Mouse (Mus musculus): Measurements from ENCODE around the gene Eef1akmt3. TPM values are rescaled to one million over a fixed set of nuclear protein-coding genes. Genes with fewer than 3 reads are reported as not detected.

Eef1akmt3 gene
- polyA plus RNA-seq, 1 experiment, result 0.38 TPM

DNA sequence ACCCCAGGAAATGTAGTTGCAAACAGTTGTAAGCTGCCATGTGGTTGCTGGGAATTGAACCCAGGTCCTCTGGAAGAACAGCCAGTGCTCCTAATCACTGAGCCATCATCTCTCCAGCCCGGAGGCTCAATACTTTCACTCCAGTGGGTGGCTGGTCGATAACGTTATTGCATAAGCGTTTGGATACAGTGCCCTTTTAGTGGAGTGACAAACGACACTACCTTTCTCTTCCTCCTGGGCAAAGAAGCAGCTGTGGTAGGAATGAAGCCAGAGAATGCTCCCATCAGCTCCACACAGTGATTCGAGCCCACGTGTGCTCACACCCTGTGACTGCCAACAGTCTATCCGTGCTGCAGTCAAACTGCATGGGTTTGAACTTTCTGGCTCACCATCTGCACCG lies 29.9 kb upstream of the Eef1akmt3 start:
- peaks cover 6% of the 10 kb centered on the region; the same call in 1 of the 2 replicates for H3K4me1 ChIP-seq (ENCODE audit: control insufficient read depth, insufficient read depth, low read length)
- no peak overlapping the region for H3K4me3 ChIP-seq (replicated peaks; ENCODE audit: extremely low read depth, low read depth, low read length)
- DNase-seq, result no peak
- WGBS, result 66% methylated on average over 9 of the region's 9 CpGs
- TF ChIP-seq POLR2A (IDR thresholded peaks at IDR 0.05; ENCODE audit: borderline replicate concordance, extremely low read depth, low read depth, low read length) (no peak), CTCF (IDR thresholded peaks at IDR 0.05; ENCODE audit: insufficient read depth, low read length) (no peak)

DNA sequence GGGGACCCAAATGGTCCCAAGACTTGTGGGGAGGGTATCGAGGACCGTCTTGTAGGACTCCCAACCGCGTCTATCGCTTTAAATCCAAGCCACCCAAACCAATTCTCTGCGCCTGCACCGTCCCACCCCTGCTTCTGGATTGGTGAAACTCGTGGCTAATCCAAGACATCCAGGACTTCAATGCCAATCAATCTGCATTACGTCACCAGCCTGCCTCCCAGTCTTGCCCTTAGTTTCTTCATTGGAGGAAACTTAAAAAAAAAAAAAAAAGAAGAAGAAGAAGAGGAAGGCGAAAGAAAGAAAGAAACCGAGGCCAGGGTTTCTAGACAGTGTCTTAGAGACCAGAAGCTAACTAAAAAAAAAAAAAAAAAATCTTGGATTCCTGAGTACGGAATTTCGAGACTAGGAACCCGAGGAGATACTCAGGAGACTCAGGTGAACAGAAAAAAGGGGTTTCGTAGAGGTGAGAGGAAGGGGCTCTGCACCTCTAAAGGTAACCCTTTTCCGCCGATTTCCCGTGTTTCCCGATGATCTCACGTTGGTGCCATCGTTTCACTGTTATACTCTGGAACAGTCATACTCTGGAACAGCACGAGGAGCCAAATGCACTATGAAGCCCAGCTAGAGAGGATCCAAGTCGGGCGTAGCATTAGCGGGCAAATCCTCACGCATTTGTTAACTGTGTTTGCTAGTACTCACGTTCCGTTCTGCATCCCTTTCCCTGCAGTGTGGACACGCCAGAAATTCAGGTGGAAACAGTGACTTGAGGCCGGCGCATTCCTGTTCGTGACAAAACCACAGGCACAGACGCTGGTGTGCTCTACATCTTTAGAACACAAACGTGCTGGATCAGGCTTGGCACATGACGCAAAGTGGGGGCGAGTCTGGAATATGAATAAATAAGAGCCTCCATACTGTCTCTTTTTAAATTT lies 29.1 kb upstream of the Eef1akmt3 start, which contains the start of gene Tspan31:
Gene Tspan31, minus strand, starts transcription at position 75 of the 932 bp plus-strand sequence.
- DNase-seq, result peak; percentile 76
- Histone ChIP-seq H3K4me1 (ENCODE audit: control insufficient read depth, insufficient read depth, low read length) (peaks cover 6% of the 10 kb centered on the region; the same call in 1 of the 2 replicates), H3K4me3 (replicated peaks; ENCODE audit: extremely low read depth, low read depth, low read length) (peak within 1 kb of the TSS; percentile 93)
- TF ChIP-seq POLR2A (IDR thresholded peaks at IDR 0.05; ENCODE audit: borderline replicate concordance, extremely low read depth, low read depth, low read length) (peak; percentile 80; the same call in 1 of the 2 replicates), CTCF (IDR thresholded peaks at IDR 0.05; ENCODE audit: insufficient read depth, low read length) (no peak)
- WGBS, result under 1% methylated on average over 36 of the region's 36 CpGs

DNA sequence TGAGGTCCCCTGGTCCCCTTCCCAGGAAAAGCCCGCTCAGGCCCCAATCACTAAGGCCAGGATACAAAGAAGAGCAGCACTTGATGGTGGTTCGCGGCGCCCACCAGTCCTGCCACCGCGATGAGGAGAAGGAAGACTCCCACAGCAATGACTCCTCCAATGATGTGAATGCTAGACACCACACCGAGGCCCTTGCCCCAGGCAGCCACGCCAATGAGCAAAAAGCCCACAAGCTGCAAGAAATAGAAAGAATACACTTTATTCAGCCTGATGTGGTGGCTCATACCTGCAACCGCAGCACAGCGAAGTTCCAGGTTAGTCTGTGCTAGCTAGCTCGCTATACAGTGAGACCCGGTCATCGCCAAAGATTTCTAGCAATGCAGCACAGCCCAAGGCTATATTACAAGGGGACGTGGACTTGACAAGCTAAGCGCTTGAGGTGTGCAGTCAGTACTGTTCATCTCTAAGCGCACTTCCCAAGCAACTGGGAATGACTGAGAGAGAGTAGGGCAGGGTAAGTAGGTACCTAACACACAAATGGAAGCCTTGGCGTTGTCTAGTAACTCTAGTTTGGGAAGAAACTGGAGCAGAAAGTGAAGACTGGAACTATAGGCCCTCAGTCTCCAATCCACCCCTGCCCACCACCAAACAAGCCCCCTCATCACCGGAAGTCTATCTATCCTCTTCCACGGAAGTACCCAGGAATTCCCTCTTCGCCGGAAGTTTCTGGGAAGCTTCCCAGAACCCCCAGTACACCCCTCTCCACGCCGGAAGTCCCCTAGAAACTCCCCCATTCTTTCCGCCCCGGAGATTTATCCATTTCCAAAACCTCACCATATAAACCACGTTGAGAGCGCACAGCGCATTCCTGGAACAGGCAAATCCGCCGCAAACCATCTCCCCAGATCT lies 28.2 kb upstream of the Eef1akmt3 start:
- Histone ChIP-seq H3K4me3 (replicated peaks; ENCODE audit: extremely low read depth, low read depth, low read length) (peak overlapping the region; percentile 93), H3K4me1 (ENCODE audit: control insufficient read depth, insufficient read depth, low read length) (peaks cover 9% of the 10 kb centered on the region; the same call in 1 of the 2 replicates)
- DNase-seq, result no peak
- 5% methylated on average over 30 of the region's 30 CpGs for WGBS
- TF ChIP-seq CTCF (IDR thresholded peaks at IDR 0.05; ENCODE audit: insufficient read depth, low read length) (no peak), POLR2A (IDR thresholded peaks at IDR 0.05; ENCODE audit: borderline replicate concordance, extremely low read depth, low read depth, low read length) (no peak)

DNA sequence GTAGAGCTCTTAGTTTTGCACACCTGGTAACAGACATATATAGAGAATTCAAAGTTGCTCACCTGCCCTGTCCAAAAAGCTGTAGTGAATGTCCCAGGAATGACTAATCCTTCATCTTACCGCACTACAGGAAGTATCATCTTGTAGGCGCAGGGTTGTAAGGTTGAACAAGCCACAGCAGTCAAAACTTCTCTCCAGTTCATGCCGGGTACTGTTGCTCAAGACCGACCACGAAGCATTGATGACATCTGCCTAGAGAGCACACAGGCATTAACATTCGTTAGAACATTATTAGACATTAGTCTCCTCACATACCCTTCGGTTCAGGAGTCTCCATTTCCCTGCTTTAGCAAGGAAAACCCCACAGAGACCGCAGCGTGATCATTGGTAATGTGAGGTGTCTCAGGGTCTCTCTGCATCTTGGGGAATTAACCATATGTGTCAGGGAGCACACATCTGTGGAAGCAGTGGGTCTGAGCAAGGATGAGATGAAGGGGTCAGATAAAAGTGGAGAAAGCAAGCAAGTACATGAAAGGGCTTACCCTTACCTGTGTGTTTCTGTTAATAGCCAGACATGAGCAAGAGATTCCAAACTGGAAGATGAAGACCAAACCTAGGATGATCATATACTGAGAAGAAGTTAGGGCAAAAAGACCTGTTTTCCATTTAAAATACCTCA lies 27.2 kb upstream of the Eef1akmt3 start:
- WGBS, result 59% methylated on average over 9 of the region's 9 CpGs
- Histone ChIP-seq H3K4me1 (ENCODE audit: control insufficient read depth, insufficient read depth, low read length) (peaks cover 12% of the 10 kb centered on the region; the same call in 1 of the 2 replicates), H3K4me3 (replicated peaks; ENCODE audit: extremely low read depth, low read depth, low read length) (no peak overlapping the region)
- no peak for TF ChIP-seq CTCF (IDR thresholded peaks at IDR 0.05; ENCODE audit: insufficient read depth, low read length)
- TF ChIP-seq POLR2A (IDR thresholded peaks at IDR 0.05; ENCODE audit: borderline replicate concordance, extremely low read depth, low read depth, low read length), result no peak
- DNase-seq, result no peak

DNA sequence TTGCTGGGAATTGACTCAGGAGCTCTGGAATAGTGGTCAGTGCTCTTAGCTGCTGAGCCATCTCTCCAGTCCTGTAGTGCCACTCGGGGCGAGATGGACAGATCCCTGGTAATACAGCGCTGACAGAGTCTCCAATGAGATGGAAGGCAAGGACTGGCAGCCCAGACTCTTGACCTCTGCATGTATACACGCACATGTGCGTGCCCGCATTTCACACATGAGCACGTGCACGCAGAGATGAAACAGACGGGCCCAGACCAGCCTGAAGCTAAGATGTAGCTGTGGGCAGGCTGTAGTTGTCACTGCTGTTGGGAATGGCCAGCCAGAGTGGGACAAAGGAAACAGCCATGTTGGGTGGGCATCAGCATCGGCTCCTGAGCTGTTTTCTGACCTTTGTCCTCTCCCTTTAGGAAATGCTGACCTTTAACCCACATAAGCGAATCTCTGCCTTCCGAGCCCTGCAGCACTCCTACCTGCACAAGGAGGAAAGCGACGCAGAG lies 25.3 kb upstream of the Eef1akmt3 start:
- TF ChIP-seq CTCF (IDR thresholded peaks at IDR 0.05; ENCODE audit: insufficient read depth, low read length) (no peak), POLR2A (IDR thresholded peaks at IDR 0.05; ENCODE audit: borderline replicate concordance, extremely low read depth, low read depth, low read length) (no peak)
- H3K4me1 ChIP-seq (ENCODE audit: control insufficient read depth, insufficient read depth, low read length), result peaks cover 12% of the 10 kb centered on the region; the same call in 1 of the 2 replicates
- H3K4me3 ChIP-seq (replicated peaks; ENCODE audit: extremely low read depth, low read depth, low read length), result no peak overlapping the region
- WGBS, result 91% methylated on average over 14 of the region's 14 CpGs
- DNase-seq, result no peak

DNA sequence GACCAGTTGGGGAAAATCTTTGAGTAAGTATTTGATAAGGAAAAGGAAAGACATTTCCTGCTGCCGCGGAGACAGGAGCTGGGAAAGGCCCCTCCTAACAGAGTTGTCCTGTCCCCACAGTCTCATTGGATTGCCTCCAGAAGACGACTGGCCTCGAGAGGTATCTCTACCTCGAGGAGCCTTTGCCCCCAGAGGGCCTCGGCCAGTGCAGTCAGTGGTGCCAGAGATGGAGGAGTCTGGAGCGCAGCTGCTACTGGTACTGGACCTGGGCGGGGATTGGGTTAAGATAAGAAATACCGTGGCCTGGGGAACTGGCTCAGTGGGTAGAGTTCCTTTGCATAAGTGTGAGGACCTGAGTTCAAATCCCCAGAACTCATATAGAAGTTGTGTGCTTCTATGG lies 24.7 kb upstream of the Eef1akmt3 start:
- TF ChIP-seq POLR2A (IDR thresholded peaks at IDR 0.05; ENCODE audit: borderline replicate concordance, extremely low read depth, low read depth, low read length) (no peak), CTCF (IDR thresholded peaks at IDR 0.05; ENCODE audit: insufficient read depth, low read length) (no peak)
- Histone ChIP-seq H3K4me1 (ENCODE audit: control insufficient read depth, insufficient read depth, low read length) (peaks cover 12% of the 10 kb centered on the region; the same call in 1 of the 2 replicates), H3K4me3 (replicated peaks; ENCODE audit: extremely low read depth, low read depth, low read length) (no peak overlapping the region)
- no peak for DNase-seq
- WGBS, result 63% methylated on average over 9 of the region's 9 CpGs

DNA sequence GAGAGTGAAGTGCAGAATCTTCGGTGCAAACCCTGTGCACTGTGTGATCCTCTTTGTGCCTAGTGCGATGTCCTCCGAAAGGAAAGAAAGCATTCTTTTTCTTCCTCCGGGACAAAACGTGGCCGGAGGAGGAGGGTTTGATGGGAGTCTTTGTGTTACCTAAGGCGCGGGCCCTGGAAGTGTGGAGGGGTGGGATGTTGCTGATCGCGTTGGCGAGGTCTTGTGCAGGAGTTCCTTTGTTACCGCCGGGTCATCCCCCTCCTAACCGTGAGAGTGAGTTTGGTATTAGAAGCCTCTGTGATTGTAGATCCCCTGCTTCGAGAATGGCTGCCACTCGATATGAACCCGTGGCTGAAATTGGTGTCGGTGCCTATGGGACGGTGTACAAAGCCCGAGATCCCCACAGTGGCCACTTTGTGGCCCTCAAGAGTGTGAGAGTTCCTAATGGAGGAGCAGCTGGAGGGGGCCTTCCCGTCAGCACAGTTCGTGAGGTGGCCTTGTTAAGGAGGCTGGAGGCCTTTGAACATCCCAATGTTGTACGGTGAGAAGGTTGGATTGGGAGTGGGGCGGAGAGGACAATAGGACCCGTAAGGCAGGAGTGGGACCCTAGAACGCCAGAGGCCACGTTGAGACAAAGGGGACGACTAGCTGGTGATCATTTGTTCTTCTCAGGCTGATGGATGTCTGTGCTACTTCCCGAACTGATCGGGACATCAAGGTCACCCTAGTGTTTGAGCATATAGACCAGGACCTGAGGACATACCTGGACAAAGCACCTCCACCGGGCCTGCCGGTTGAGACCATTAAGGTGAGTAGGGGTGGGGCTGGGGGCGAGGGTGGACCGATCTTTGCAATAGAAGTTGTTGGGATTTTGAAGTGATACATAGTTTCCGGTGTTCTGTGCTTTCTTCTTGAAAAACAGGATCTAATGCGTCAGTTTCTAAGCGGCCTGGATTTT lies 22.9 kb upstream of the Eef1akmt3 start:
- H3K4me1 ChIP-seq (ENCODE audit: control insufficient read depth, insufficient read depth, low read length), result peaks cover 12% of the 10 kb centered on the region; the same call in 1 of the 2 replicates
- peak; percentile 31 for DNase-seq
- 9% methylated on average over 37 of the region's 37 CpGs for WGBS
- no peak for TF ChIP-seq POLR2A (IDR thresholded peaks at IDR 0.05; ENCODE audit: borderline replicate concordance, extremely low read depth, low read depth, low read length)
- TF ChIP-seq CTCF (IDR thresholded peaks at IDR 0.05; ENCODE audit: insufficient read depth, low read length), result no peak
- peak overlapping the region; percentile 84 for H3K4me3 ChIP-seq (replicated peaks; ENCODE audit: extremely low read depth, low read depth, low read length)

Data from lung, adult 2 months (tissue).